Mouse (Mus musculus): ENCODE results near the gene Lsr. TPM values are rescaled to one million over a fixed set of nuclear protein-coding genes. Genes with fewer than 3 reads are reported as not detected.
A peak's percentile ranks its signal among the peaks of the same experiment; 100 is the strongest.

Lsr gene
- total RNA-seq (2014; rRNA removed) (29.7 and 30.3 TPM in 2 replicates), polyA plus RNA-seq (2015; fragmentation: Nextera tagmentation; extraction: Ambion mirVana) (23.9 TPM in 2 replicates)

DNA sequence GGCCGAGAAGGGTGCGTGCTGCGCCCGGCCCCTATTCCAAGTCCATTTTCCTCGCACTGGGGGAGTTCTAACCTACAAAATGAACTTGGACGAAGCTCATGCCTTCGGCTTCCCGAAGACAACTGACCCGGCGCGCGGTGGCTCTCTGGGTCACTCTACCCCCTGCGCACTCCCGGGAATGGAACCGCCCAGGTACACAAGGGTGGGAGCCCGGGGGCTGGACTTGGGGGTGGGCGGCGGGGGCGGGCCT lies at the start of gene Lsr:
Gene Lsr, minus strand, starts transcription at position 214 of the 250 bp plus-strand sequence.
- ATAC-seq (ENCODE audit: low FRiP score) = peak; percentile 14; the same call in 1 of the 2 replicates

DNA sequence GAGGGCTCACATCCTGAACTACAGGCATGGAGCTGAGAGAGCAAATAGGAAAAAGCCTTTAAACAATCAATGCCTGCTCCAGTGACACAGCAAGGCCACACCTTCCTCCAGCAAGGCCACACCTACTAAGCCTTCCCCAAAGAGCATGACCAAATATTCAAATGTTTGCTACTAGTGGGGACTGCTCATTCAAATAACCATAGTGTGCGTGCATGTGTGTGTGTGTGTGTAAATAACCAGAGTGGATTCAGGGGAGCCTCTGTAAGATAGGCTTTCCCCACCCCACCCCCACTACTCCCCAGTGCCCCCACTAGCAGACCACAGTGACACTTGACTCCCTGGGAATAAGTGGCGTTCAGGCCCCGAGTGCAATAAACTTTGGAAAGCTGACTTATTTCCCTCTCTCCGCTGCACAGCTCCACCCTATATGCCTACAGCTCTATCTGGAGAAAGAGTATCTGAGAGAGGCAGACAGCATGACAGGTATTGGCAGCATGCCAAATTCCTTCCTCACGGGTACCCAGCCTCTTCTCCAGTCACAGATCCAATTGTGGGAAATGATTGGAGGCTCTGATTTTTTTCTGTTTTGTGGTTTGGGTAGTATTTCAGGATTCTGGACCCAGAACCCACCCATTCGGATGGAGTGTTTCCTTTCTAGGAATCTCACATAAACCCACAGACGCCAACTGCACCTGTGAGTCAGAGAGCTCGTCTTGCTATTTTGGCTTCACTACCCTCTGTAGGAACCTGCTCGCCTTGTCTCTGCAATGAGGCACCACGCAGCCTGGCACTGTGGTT lies 44.0 kb upstream of the Lsr start:
- no peak overlapping the region for H3K27ac ChIP-seq (ENCODE audit: low read depth, low read length)
- H3K4me2 ChIP-seq (ENCODE audit: low read depth, low read length, poor library complexity, severe bottlenecking) = no peak overlapping the region
- DNase-seq (ENCODE audit: low spot score) = peak; percentile 58
- no peaks in the 10 kb centered on the region for H3K27me3 ChIP-seq (ENCODE audit: insufficient read depth, low read length)
- H3K9ac ChIP-seq (replicated peaks; ENCODE audit: low read length, poor library complexity, severe bottlenecking) = no peak overlapping the region
- no peak for ATAC-seq (ENCODE audit: low FRiP score)
- H3K4me3 ChIP-seq (ENCODE audit: low read depth, low read length) = no peak overlapping the region
- no peaks in the 10 kb centered on the region for H3K9me3 ChIP-seq (ENCODE audit: low read length)
- H3K36me3 ChIP-seq (ENCODE audit: insufficient read depth, low read length) = no peaks in the 10 kb centered on the region
- H3K4me1 ChIP-seq (ENCODE audit: insufficient read depth, low read length) = no peaks in the 10 kb centered on the region
- 60% methylated on average over 10 of the region's 10 CpGs for WGBS
- no peak for TF ChIP-seq CTCF (IDR thresholded peaks at IDR 0.05)

More for the DNA sequence above, at the start of gene Lsr:
- Histone ChIP-seq H3K27ac (ENCODE audit: low read depth, low read length) (no peak within 1 kb of the TSS), H3K36me3 (ENCODE audit: insufficient read depth, low read length) (no peaks in the 10 kb centered on the region), H3K4me2 (ENCODE audit: low read depth, low read length, poor library complexity, severe bottlenecking) (peak within 1 kb of the TSS; percentile 52), H3K27me3 (ENCODE audit: insufficient read depth, low read length) (peaks cover 15% of the 10 kb centered on the region), H3K9me3 (ENCODE audit: low read length) (no peaks in the 10 kb centered on the region), H3K4me3 (ENCODE audit: low read depth, low read length) (peak within 1 kb of the TSS; percentile 32), H3K9ac (replicated peaks; ENCODE audit: low read length, poor library complexity, severe bottlenecking) (0 out of 2 replicates have a peak within 1 kb of the TSS, but pooled peaks have one; percentile 25), H3K4me1 (ENCODE audit: insufficient read depth, low read length) (0 out of 2 replicates have a peak, but pooled peaks cover 4% of the 10 kb centered on the region)
- no peak for DNase-seq (ENCODE audit: low spot score)
- WGBS = 0% methylated on average over 10 of the region's 19 CpGs
- TF ChIP-seq CTCF (IDR thresholded peaks at IDR 0.05) = no peak

DNA sequence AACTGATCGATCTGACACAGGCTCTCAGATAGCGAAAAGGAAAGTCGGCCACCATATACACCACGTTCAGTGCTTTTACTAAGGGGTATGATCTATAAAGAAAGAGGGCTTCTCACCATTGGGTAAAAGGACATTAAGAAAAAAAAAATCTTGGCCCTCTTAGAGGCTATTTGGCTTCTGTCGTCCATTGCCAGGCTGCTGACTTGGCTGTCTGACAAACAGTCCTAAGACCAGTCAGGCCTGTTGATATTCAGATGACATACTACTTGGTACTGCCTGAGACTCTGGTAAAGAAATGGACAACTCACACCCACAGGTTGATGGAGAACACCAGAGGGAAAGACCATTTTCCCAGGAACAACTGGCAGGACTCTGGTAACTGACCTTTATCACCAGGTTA lies 39.7 kb upstream of the Lsr start:
- Histone ChIP-seq H3K9ac (replicated peaks; ENCODE audit: low read length, poor library complexity, severe bottlenecking) (no peak overlapping the region), H3K4me2 (ENCODE audit: low read depth, low read length, poor library complexity, severe bottlenecking) (no peak overlapping the region), H3K27ac (ENCODE audit: low read depth, low read length) (no peak overlapping the region), H3K27me3 (ENCODE audit: insufficient read depth, low read length) (no peaks in the 10 kb centered on the region), H3K36me3 (ENCODE audit: insufficient read depth, low read length) (no peaks in the 10 kb centered on the region), H3K4me3 (ENCODE audit: low read depth, low read length) (no peak overlapping the region), H3K9me3 (ENCODE audit: low read length) (no peaks in the 10 kb centered on the region), H3K4me1 (ENCODE audit: insufficient read depth, low read length) (no peaks in the 10 kb centered on the region)
- DNase-seq (ENCODE audit: low spot score) (peak; percentile 57), ATAC-seq (ENCODE audit: low FRiP score) (no peak)
- TF ChIP-seq CTCF (IDR thresholded peaks at IDR 0.05) = no peak
- 73% methylated on average over 5 of the region's 5 CpGs for WGBS

DNA sequence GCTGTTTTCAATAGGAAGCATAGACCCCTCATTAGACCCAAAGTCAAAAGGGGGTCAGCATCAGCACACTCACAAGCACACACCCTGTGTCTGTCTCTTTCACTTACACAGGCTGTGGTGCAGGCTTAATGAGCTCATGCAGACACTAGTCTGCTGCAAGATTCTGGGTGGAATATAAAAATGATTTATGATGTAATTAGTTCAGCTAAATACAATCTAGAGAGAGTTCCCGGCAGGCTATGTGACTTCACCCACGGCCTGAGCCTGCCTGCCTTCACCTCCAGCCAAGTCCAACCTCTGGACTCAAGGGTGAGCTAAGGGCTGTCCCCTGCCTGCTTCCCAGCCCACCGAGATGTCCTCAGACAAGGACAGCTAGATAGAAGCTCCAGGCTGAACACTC lies 35.6 kb upstream of the Lsr start:
- ATAC-seq (ENCODE audit: low FRiP score) = no peak
- no peak for DNase-seq (ENCODE audit: low spot score)
- H3K4me3 ChIP-seq (ENCODE audit: low read depth, low read length) = no peak overlapping the region
- no peaks in the 10 kb centered on the region for H3K36me3 ChIP-seq (ENCODE audit: insufficient read depth, low read length)
- H3K27ac ChIP-seq (ENCODE audit: low read depth, low read length) = no peak overlapping the region
- H3K27me3 ChIP-seq (ENCODE audit: insufficient read depth, low read length) = no peaks in the 10 kb centered on the region
- no peak overlapping the region for H3K9ac ChIP-seq (replicated peaks; ENCODE audit: low read length, poor library complexity, severe bottlenecking)
- no peak overlapping the region for H3K4me2 ChIP-seq (ENCODE audit: low read depth, low read length, poor library complexity, severe bottlenecking)
- 84% methylated on average over 3 of the region's 3 CpGs for WGBS
- H3K9me3 ChIP-seq (ENCODE audit: low read length) = no peaks in the 10 kb centered on the region
- no peaks in the 10 kb centered on the region for H3K4me1 ChIP-seq (ENCODE audit: insufficient read depth, low read length)
- no peak for TF ChIP-seq CTCF (IDR thresholded peaks at IDR 0.05)

DNA sequence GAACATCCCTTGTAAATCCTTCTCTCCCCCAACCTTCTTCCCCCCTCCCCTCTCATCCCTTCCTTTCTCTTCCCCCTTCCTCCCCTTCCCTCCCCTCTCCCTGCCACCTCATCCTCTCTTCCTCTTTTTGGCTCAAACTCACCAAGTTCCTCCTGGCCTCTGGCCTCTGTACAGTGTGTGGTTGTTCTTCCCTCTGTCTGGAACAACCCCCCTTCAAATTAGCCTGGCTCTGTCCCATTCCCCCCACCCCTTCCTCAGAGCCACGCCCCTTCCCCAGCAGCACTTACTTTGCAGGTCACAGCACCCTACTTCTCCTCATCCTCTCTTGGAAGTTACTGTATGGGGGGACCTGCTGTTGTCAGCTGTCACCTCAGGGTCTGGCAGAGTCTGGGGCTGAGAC lies 34.9 kb upstream of the Lsr start:
- Histone ChIP-seq H3K36me3 (ENCODE audit: insufficient read depth, low read length) (no peaks in the 10 kb centered on the region), H3K4me3 (ENCODE audit: low read depth, low read length) (no peak overlapping the region), H3K27me3 (ENCODE audit: insufficient read depth, low read length) (no peaks in the 10 kb centered on the region), H3K4me1 (ENCODE audit: insufficient read depth, low read length) (no peaks in the 10 kb centered on the region), H3K4me2 (ENCODE audit: low read depth, low read length, poor library complexity, severe bottlenecking) (no peak overlapping the region), H3K27ac (ENCODE audit: low read depth, low read length) (no peak overlapping the region), H3K9me3 (ENCODE audit: low read length) (no peaks in the 10 kb centered on the region), H3K9ac (replicated peaks; ENCODE audit: low read length, poor library complexity, severe bottlenecking) (no peak overlapping the region)
- TF ChIP-seq CTCF (IDR thresholded peaks at IDR 0.05) = no peak
- 50% methylated on average over 1 of the region's 1 CpGs for WGBS
- DNase-seq (ENCODE audit: low spot score) (no peak), ATAC-seq (ENCODE audit: low FRiP score) (no peak)

DNA sequence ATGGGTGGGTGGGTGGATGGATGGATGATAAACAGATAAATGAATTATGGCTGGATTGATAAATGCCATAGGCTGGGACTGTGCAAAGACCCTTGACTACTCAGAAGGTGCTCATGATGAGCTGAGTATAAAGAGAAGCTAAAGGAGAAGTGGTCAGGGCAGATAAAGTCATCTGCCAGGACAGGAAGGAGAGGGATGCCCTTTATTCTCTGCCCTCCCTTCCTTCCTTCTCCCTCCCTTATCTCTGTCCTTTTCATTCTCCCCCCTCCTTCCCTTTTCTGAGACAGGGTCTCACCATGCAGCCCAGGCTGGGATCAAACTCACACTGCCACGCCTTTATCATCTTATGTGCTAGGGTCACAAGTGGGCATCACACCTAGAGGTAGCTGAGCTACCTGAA lies 34.5 kb upstream of the Lsr start:
- ATAC-seq (ENCODE audit: low FRiP score) = no peak
- no peaks in the 10 kb centered on the region for H3K36me3 ChIP-seq (ENCODE audit: insufficient read depth, low read length)
- H3K27me3 ChIP-seq (ENCODE audit: insufficient read depth, low read length) = no peaks in the 10 kb centered on the region
- no peaks in the 10 kb centered on the region for H3K9me3 ChIP-seq (ENCODE audit: low read length)
- no peak for DNase-seq (ENCODE audit: low spot score)
- H3K4me1 ChIP-seq (ENCODE audit: insufficient read depth, low read length) = no peaks in the 10 kb centered on the region
- 80% methylated on average over 1 of the region's 1 CpGs for WGBS
- H3K27ac ChIP-seq (ENCODE audit: low read depth, low read length) = no peak overlapping the region
- H3K4me2 ChIP-seq (ENCODE audit: low read depth, low read length, poor library complexity, severe bottlenecking) = no peak overlapping the region
- H3K4me3 ChIP-seq (ENCODE audit: low read depth, low read length) = no peak overlapping the region
- no peak overlapping the region for H3K9ac ChIP-seq (replicated peaks; ENCODE audit: low read length, poor library complexity, severe bottlenecking)
- TF ChIP-seq CTCF (IDR thresholded peaks at IDR 0.05) = no peak
